Mouse (Mus musculus) myocyte (in vitro differentiated cells): ENCODE data around the gene Gsk3a.

Experiments
- CEBPB ChIP-seq: IDR thresholded peaks from 2 replicates; pipeline ENCODE4 v1.6.1; 2011; ENCODE audit warnings: mild to moderate bottlenecking, moderate library complexity; ENCODE audit not compliant: poor library complexity, insufficient read depth, severe bottlenecking
- E2F4 ChIP-seq: IDR thresholded peaks from one replicate; pipeline ENCODE4 v1.6.1; 2011; ENCODE audit warnings: mild to moderate bottlenecking, control low read depth, moderate library complexity; ENCODE audit not compliant: insufficient read depth
- MAX ChIP-seq: IDR thresholded peaks from one replicate; pipeline ENCODE4 v1.6.1; 2011; ENCODE audit warnings: low read depth, mild to moderate bottlenecking, control low read depth
- MYOD1 ChIP-seq, 3 experiments: IDR thresholded peaks; one replicate each; pipeline ENCODE4 v1.6.1; 2011; ENCODE audit warnings: control low read depth in 2 of 3, low read depth in 2 of 3, mild to moderate bottlenecking in 2 of 3, moderate library complexity in 1 of 3; ENCODE audit not compliant: insufficient read length in 2 of 3, control insufficient read depth in 1 of 3
- MYOG ChIP-seq, 3 experiments: IDR thresholded peaks; one replicate each; pipeline ENCODE4 v1.6.1; 2011; ENCODE audit warnings: control low read depth in 2 of 3, low read depth in 2 of 3, mild to moderate bottlenecking in 2 of 3; ENCODE audit not compliant: insufficient read length in 2 of 3, control insufficient read depth in 1 of 3, insufficient read depth in 1 of 3
- POLR2A ChIP-seq: IDR thresholded peaks from one replicate; pipeline ENCODE4 v1.6.1; 2011; ENCODE audit warnings: low read depth, mild to moderate bottlenecking, control low read depth, moderate library complexity; ENCODE audit not compliant: insufficient read length
- POLR2AphosphoS2 ChIP-seq: IDR thresholded peaks from one replicate; pipeline ENCODE4 v1.6.1; 2011; ENCODE audit warnings: low read depth, control low read depth; ENCODE audit not compliant: insufficient read length
- REST ChIP-seq: IDR thresholded peaks from one replicate; pipeline ENCODE4 v1.6.1; 2011; ENCODE audit warnings: mild to moderate bottlenecking, control low read depth, moderate library complexity; ENCODE audit not compliant: insufficient read depth, insufficient read length
- SRF ChIP-seq: IDR thresholded peaks from one replicate; pipeline ENCODE4 v1.6.1; 2011; ENCODE audit warnings: low read depth; ENCODE audit not compliant: control insufficient read depth, insufficient read length
- TCF12 ChIP-seq: IDR thresholded peaks from one replicate; pipeline ENCODE4 v1.6.1; 2011; ENCODE audit warnings: mild to moderate bottlenecking, control low read depth; ENCODE audit not compliant: poor library complexity, insufficient read depth, severe bottlenecking
- TCF3 ChIP-seq: IDR thresholded peaks from one replicate; pipeline ENCODE4 v1.6.1; 2011; ENCODE audit warnings: low read depth, control low read depth; ENCODE audit not compliant: insufficient read length
- USF1 ChIP-seq: IDR thresholded peaks from one replicate; pipeline ENCODE4 v1.6.1; 2011; ENCODE audit warnings: low read depth, mild to moderate bottlenecking, control low read depth, moderate library complexity

- no peak for TF ChIP-seq REST
- TF ChIP-seq POLR2A = no peak
- TF ChIP-seq E2F4 = no peak
- TF ChIP-seq USF1 = no peak
- no peak for TF ChIP-seq TCF12
- TF ChIP-seq MAX = no peak
- TF ChIP-seq MYOD1 (IDR thresholded peaks at IDR 0.05; ENCODE audit: control insufficient read depth in 1 of 3, insufficient read length in 2 of 3, low read depth in 2 of 3) = no peak
- TF ChIP-seq CEBPB = no peak
- TF ChIP-seq SRF = no peak
- no peak for TF ChIP-seq MYOG (IDR thresholded peaks at IDR 0.05; ENCODE audit: control insufficient read depth in 1 of 3, insufficient read depth in 1 of 3, insufficient read length in 2 of 3, low read depth in 2 of 3)
- TF ChIP-seq POLR2AphosphoS2 = no peak
- TF ChIP-seq TCF3 = no peak
These were observed 56.3 kb downstream of the Gsk3a start for GRCm38 (mm10) chr7:25181331-25181790.
